Mouse (Mus musculus) mouse embryonic stem cell (cell line): ENCODE results near the gene Grin2c.

Experiments used
- in situ Hi-C, 2 experiments: fragments of 300-500 bp; cut with MboI; formaldehyde crosslinking; loops; 1 replicate in 1 of 2; 3 replicates in 1 of 2; pipeline ENCODE4 v1.14.3; 2019 to 2020; ENCODE audit warnings: low sequenced_read_pairs in 2 of 2, low pct_unique_long_range_greater_than_20kb in 1 of 2, mixed read lengths in 1 of 2; ENCODE audit not compliant: unreplicated experiment in 1 of 2

Grin2c gene

GRCm38 (mm10) chr11:115223877-115224276 is 43.2 kb downstream of the Grin2c start:
- in situ Hi-C loops: no loop called here

- in situ Hi-C loops: no loop called here
Measured at GRCm38 (mm10) chr11:115223451-115223850, 43.6 kb downstream of the Grin2c start.

- in situ Hi-C loops: no loop called here
Measured at GRCm38 (mm10) chr11:115222570-115222969, 44.5 kb downstream of the Grin2c start.

GRCm38 (mm10) chr11:115222077-115222476 is 45.0 kb downstream of the Grin2c start:
- in situ Hi-C loops: no loop called here

- in situ Hi-C loops: no loop called here
Measured at GRCm38 (mm10) chr11:115219685-115220084, 47.4 kb downstream of the Grin2c start.

- in situ Hi-C loops: no loop called here
Measured at GRCm38 (mm10) chr11:115219263-115219662, 47.8 kb downstream of the Grin2c start.

- in situ Hi-C loops: no loop called here
Measured at GRCm38 (mm10) chr11:115217439-115218410, 49.3 kb downstream of the Grin2c start.

- in situ Hi-C loops: no loop called here
Measured at GRCm38 (mm10) chr11:115215123-115215522, 51.9 kb downstream of the Grin2c start.

GRCm38 (mm10) chr11:115212116-115212515 is 54.9 kb downstream of the Grin2c start:
- in situ Hi-C loops: no loop called here

- in situ Hi-C loops: loop anchor here in 1 of 2 experiments (5.0 kb wide), 1 partner anchor 52 kb away; no protein-coding TSS in a partner anchor
Measured at GRCm38 (mm10) chr11:115209958-115210357, 57.1 kb downstream of the Grin2c start.

- in situ Hi-C loops: loop anchor here in 1 of 2 experiments (5.0 kb wide), 1 partner anchor 53 kb away; no protein-coding TSS in a partner anchor
Measured at GRCm38 (mm10) chr11:115208776-115209732, 58.0 kb downstream of the Grin2c start.

GRCm38 (mm10) chr11:115208126-115208525 is 58.9 kb downstream of the Grin2c start:
- in situ Hi-C loops: loop anchor here in 1 of 2 experiments (5.0 kb wide), 1 partner anchor 54 kb away; no protein-coding TSS in a partner anchor

GRCm38 (mm10) chr11:115202756-115203155 is 64.3 kb downstream of the Grin2c start:
- in situ Hi-C loops: loop anchor here in 1 of 2 experiments (5.0 kb wide), 1 partner anchor 70 kb away; no protein-coding TSS in a partner anchor

- in situ Hi-C loops: loop anchor here in 1 of 2 experiments (5.0 kb wide), 1 partner anchor 70 kb away; no protein-coding TSS in a partner anchor
Measured at GRCm38 (mm10) chr11:115202316-115202715, 64.7 kb downstream of the Grin2c start.

- in situ Hi-C loops: loop anchor here in 1 of 2 experiments (5.0 kb wide), 1 partner anchor 72 kb away; no protein-coding TSS in a partner anchor
Measured at GRCm38 (mm10) chr11:115200520-115200919, 66.5 kb downstream of the Grin2c start.
